Comparison of ENCODE assay signal across 36 mouse cellular contexts in the genomic region with DNA sequence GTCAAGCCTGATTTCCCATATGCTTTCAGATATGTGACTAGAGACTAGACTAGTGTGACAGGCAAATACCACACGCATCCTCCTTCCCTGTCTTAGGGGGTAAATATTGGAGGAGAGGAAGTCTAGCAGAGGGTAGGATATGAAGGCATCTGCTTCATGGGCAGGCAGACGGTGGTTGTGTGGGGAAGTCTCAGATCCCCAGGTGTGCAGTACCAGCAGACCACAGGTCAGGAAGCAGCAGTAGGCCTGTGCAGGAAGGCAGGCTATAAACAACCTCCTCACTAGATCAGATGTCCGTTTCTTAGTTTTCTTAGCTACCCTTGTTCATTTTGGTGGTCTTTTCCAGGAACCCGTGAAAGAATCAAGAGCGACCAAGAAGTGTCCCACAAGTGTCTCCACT. TPM values are rescaled to one million over a fixed set of nuclear protein-coding genes. Genes with fewer than 3 reads are reported as not detected.
DNase-seq lines count a peak whose midpoint lies in the region; ATAC-seq and TF ChIP-seq lines count a peak whose summit lies in the region.
"Had no signal": no experiment of that assay in that cellular context is flagged by ENCODE, and none has a peak within 500 bp of the region (broad histone marks: within the 10 kb centered on the region; RNA-seq: fewer than 3 reads in every experiment).

No protein-coding gene starts in this region.

- no peak for ATAC-seq in megakaryocyte, adult 5-6 weeks (ENCODE audit: poor library complexity, severe bottlenecking)
- peak; percentile 54 for ATAC-seq in megakaryocyte progenitor cell, adult 5-6 weeks (replicated peaks; ENCODE audit: poor library complexity)
- ATAC-seq: activated CD4-positive, CD25-positive, alpha-beta regulatory T cell, adult 4 months; CD4-positive, CD25-positive, alpha-beta regulatory T cell, adult 4 months; forebrain, embryonic 15.5 days; hindbrain, postnatal 0 days; inflammation-experienced regulatory T-cells, adult 6 months had no signal

- peaks cover 8% of the 10 kb centered on the region for H3K27me3 ChIP-seq in megakaryocyte, embryonic 14.5 days (replicated peaks)
- H3K27me3 ChIP-seq in CH12.LX (replicated peaks): no peaks in the 10 kb centered on the region
- H3K27me3 ChIP-seq: embryonic facial prominence, embryonic 13.5 days; forebrain, embryonic 12.5 days; forebrain, embryonic 15.5 days had no signal

- in situ Hi-C loops in CH12.LX (cut with MboI; ENCODE audit: low pct_ligation_motif_present, low pct_unique_long_range_greater_than_20kb, low sequenced_read_pairs): no loop called here

- H3K9me3 ChIP-seq in megakaryocyte, embryonic 14.5 days: peaks cover 5% of the 10 kb centered on the region
- no peaks in the 10 kb centered on the region for H3K9me3 ChIP-seq in CH12.LX (replicated peaks; ENCODE audit: low read length)
- H3K9me3 ChIP-seq: embryonic facial prominence, embryonic 10.5 days; embryonic facial prominence, embryonic 13.5 days; forebrain, embryonic 12.5 days; forebrain, embryonic 15.5 days had no signal

- TF ChIP-seq RAD21 in CH12.LX (IDR thresholded peaks at IDR 0.05; ENCODE audit: low read depth, low read length): no peak

- DNase-seq in CH12.LX (ENCODE audit: extremely low read depth): peak; percentile 12
- DNase-seq in thymus, postnatal 14 days: peak; percentile 7
- no peak for DNase-seq in cerebellum, postnatal 25 days
- no peak for DNase-seq in kidney, postnatal 10 days
- DNase-seq in adrenal gland, adult 2 months: no peak
- DNase-seq: adrenal gland, postnatal 10 days; adrenal gland, postnatal 36 days; cerebellum, adult 18-20 months; cerebellum, adult 9-10 months; cerebellum, postnatal 14 days; embryo, embryonic 11 days; gastrocnemius, adult 2 months; gastrocnemius, postnatal 14 days; heart, adult 11 months; heart, postnatal 36 days had no signal

- no peaks in the 10 kb centered on the region for H3K79me2 ChIP-seq in CH12.LX (replicated peaks; ENCODE audit: control insufficient read depth, extremely low read depth, insufficient read depth, poor library complexity, severe bottlenecking)

- peak overlapping the region; percentile 36; the same call in 1 of the 2 replicates for H3K4me2 ChIP-seq in CH12.LX (ENCODE audit: insufficient read depth, low read depth, poor library complexity, severe bottlenecking)
- H3K4me2 ChIP-seq: embryonic facial prominence, embryonic 13.5 days; forebrain, embryonic 12.5 days; forebrain, embryonic 15.5 days; heart, embryonic 11.5 days; hindbrain, embryonic 14.5 days had no signal

- H3K4me3 ChIP-seq in megakaryocyte, embryonic 14.5 days (replicated peaks): peak overlapping the region; percentile 2
- no peak overlapping the region for H3K4me3 ChIP-seq in CH12.LX (replicated peaks in 1 of 3; ENCODE audit: low read depth in 2 of 3, low read length in 2 of 3, poor library complexity in 1 of 3)
- H3K4me3 ChIP-seq: embryonic facial prominence, embryonic 10.5 days; embryonic facial prominence, embryonic 13.5 days; erythroblast, embryonic 14.5 days; forebrain, embryonic 12.5 days; forebrain, embryonic 15.5 days; gastrocnemius, adult 2 months had no signal

- no peaks in the 10 kb centered on the region for H3K4me1 ChIP-seq in megakaryocyte, embryonic 14.5 days
- peaks cover 3 to 8% of the 10 kb centered on the region in 2 experiments; a peak in 3 of 4 replicates for H3K4me1 ChIP-seq in CH12.LX (ENCODE audit: control insufficient read depth in 1 of 2, insufficient read depth in 2 of 2)
- H3K4me1 ChIP-seq: embryonic facial prominence, embryonic 10.5 days; embryonic facial prominence, embryonic 13.5 days; forebrain, embryonic 12.5 days; forebrain, embryonic 15.5 days had no signal

- TF ChIP-seq CTCF in CH12.LX (conservative IDR thresholded peaks at IDR 0.05 in 1 of 2, IDR thresholded peaks at IDR 0.05 in 1 of 2; ENCODE audit: low read depth in 2 of 2, low read length in 2 of 2): no peak

- dilution Hi-C loops in CH12.LX (cut with MboI; ENCODE audit: extremely low pct_ligation_motif_present, extremely low pct_unique_long_range_greater_than_20kb, low sequenced_read_pairs): no loop called here

- no peak for TF ChIP-seq EP300 in CH12.LX (IDR thresholded peaks at IDR 0.05; ENCODE audit: low read length)

- no peak overlapping the region for H3K27ac ChIP-seq in CH12.LX (ENCODE audit: insufficient read depth, low read depth)
- H3K27ac ChIP-seq: embryonic facial prominence, embryonic 10.5 days; embryonic facial prominence, embryonic 13.5 days; forebrain, embryonic 12.5 days; forebrain, embryonic 15.5 days; gastrocnemius, adult 2 months; hindbrain, embryonic 14.5 days; hindbrain, postnatal 0 days had no signal

- H3K36me3 ChIP-seq in megakaryocyte, embryonic 14.5 days (replicated peaks; ENCODE audit: low read length): no peaks in the 10 kb centered on the region
- H3K36me3 ChIP-seq in CH12.LX (replicated peaks in 1 of 2; ENCODE audit: control insufficient read depth in 1 of 2, insufficient read depth in 1 of 2, low read length in 1 of 2): no peaks in the 10 kb centered on the region
- H3K36me3 ChIP-seq: embryonic facial prominence, embryonic 10.5 days; embryonic facial prominence, embryonic 13.5 days; forebrain, embryonic 12.5 days; forebrain, embryonic 15.5 days had no signal

- no peak overlapping the region for H3K9ac ChIP-seq in CH12.LX (ENCODE audit: insufficient read depth, low read depth)
- H3K9ac ChIP-seq: embryonic facial prominence, embryonic 13.5 days; forebrain, embryonic 12.5 days; forebrain, embryonic 15.5 days; hindbrain, embryonic 14.5 days had no signal

- no peak for TF ChIP-seq POLR2A in CH12.LX (IDR thresholded peaks at IDR 0.05; ENCODE audit: low read depth, low read length)

TF ChIP-seq in CH12.LX, 34 proteins besides CTCF, POLR2A, EP300 and RAD21:
- no peak for TF ChIP-seq NELFE (IDR thresholded peaks at IDR 0.05; ENCODE audit: low read depth, low read length)
- no peak for TF ChIP-seq MEF2A (IDR thresholded peaks at IDR 0.05; ENCODE audit: borderline replicate concordance, low read depth, low read length)
- no peak for TF ChIP-seq SIN3A (IDR thresholded peaks at IDR 0.05; ENCODE audit: low read length)

RNA-seq across cellular contexts. Expression of gene Gm595, which starts 7.1 kb away (rescaled TPM):
- polyA plus RNA-seq in megakaryocyte, embryonic 14.5 days (2012; ENCODE audit: insufficient read depth, low replicate concordance): not detected in 2 replicates
- total RNA-seq in megakaryocyte, adult 5-6 weeks (2015): not detected in 2 replicates
- total RNA-seq in megakaryocyte, adult 5-6 weeks (2017): not detected in 2 replicates
- total RNA-seq in CH12.LX (2012; rRNA removed) (not detected in 2 replicates), CH12.LX (2014; rRNA removed) (not detected in 2 replicates)
- not detected in 2 replicates for polyA plus RNA-seq in CH12.LX (2012; ENCODE audit: insufficient read length, low read depth)
- total RNA-seq in megakaryocyte progenitor cell, adult 5-6 weeks (2015): not detected in 2 replicates
- not detected in 2 replicates for total RNA-seq in megakaryocyte progenitor cell, adult 5-6 weeks (2017)
- not detected for total RNA-seq in adrenal gland, adult 2 months (2021)
- not detected in 2 replicates for polyA plus RNA-seq in adrenal gland, adult 2 months (2012; rRNA removed)
- total RNA-seq: adrenal gland, postnatal 10 days; adrenal gland, postnatal 36 days; gastrocnemius, adult 2 months; gastrocnemius, postnatal 4 days; heart, adult 8-10 months; heart, postnatal 36 days; hindbrain, postnatal 0 days had no signal
- polyA plus RNA-seq: activated CD4-positive, CD25-positive, alpha-beta regulatory T cell, adult 4 months; C2C12; CD4-positive, CD25-positive, alpha-beta regulatory T cell, adult 4 months; cortical plate, adult 2 months; embryonic facial prominence, embryonic 10.5 days; embryonic facial prominence, embryonic 13.5 days; erythroblast, embryonic 14.5 days; forebrain, embryonic 12.5 days; forebrain, embryonic 15.5 days; heart, embryonic 11.5 days; heart, embryonic 14.5 days; heart, postnatal 0 days; hindbrain, embryonic 11.5 days; hindbrain, embryonic 14.5 days; hindbrain, postnatal 0 days; inflammation-experienced regulatory T-cells, adult 6 months had no signal

Comparison
In these comparisons a context has a peak if more than half of its experiments do, and no peak if none do; other contexts are left out.
1. DNase-seq: peak in CH12.LX (single experiment) and thymus, postnatal 14 days (single experiment); none in cerebellum, postnatal 25 days (0 of 2), kidney, postnatal 10 days (single experiment) and adrenal gland, adult 2 months (single experiment).